Mouse (Mus musculus): ENCODE measurements at regions not wholly inside any gene's neighbourhood (a gene's known extent, or its start where the extent isn't known, plus 50 kb on each side); places are given as distances from the start of the nearest gene placed in this dataset.

DNA sequence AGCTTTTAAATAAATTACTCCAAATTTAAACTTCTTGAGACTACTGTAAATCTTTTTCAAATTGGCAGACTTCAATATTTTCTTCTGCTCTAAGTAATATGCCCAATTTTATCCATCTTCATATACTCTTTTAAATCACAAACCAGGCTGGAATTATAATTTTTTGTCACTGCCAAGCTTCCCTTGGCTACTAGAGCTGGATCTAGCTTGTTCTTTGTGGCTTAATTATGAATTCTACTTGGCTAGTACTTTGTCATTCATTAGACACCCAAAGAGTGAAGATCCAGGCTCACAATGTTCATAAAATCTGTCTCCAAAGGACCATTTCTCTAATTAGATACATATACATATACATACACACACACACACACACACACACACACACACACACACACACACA lies 391.7 kb downstream of the Dnah5 start:
- TF ChIP-seq POU5F1 (IDR thresholded peaks at IDR 0.05; ENCODE audit: borderline replicate concordance, low read length) (no peak), CTCF (conservative IDR thresholded peaks at IDR 0.05; ENCODE audit: low read length) (no peak), NANOG (IDR thresholded peaks at IDR 0.05; ENCODE audit: borderline replicate concordance, low read length) (no peak)
